Mouse (Mus musculus) bone marrow macrophage, adult 2 months (primary cell): Measurements from ENCODE around the gene Tank. TPM values are rescaled to one million over a fixed set of nuclear protein-coding genes. Genes with fewer than 3 reads are reported as not detected.

Experiments
- H3K27ac ChIP-seq: 2 replicates; pipeline ENCODE4 v1.5.1; 2012; ENCODE audit warnings: low read depth, low read length; ENCODE audit not compliant: insufficient read depth
- H3K4me1 ChIP-seq: 2 replicates; pipeline ENCODE4 v1.6.1; 2012; ENCODE audit warnings: low read length; ENCODE audit not compliant: control insufficient read depth, insufficient read depth
- H3K4me3 ChIP-seq: 2 replicates; pipeline ENCODE4 v1.5.1; 2012; ENCODE audit warnings: mild to moderate bottlenecking, low read length, moderate library complexity; ENCODE audit not compliant: insufficient read depth
- CTCF ChIP-seq: IDR thresholded peaks from 2 replicates; pipeline ENCODE4 v1.5.1; 2012; ENCODE audit warnings: low read depth, mild to moderate bottlenecking, low read length, moderate library complexity
- POLR2A ChIP-seq: IDR thresholded peaks from 2 replicates; pipeline ENCODE4 v1.6.1; 2012; ENCODE audit warnings: mild to moderate bottlenecking, low read depth, low read length, borderline replicate concordance
- polyA plus RNA-seq: library from polyadenylated mRNA; stranded (reverse); fragments of >200 nt; gene quantifications from 2 replicates; pipeline ENCODE4 v1.2.4, GENCODE M21; 2012; ENCODE audit not compliant: missing spikeins, insufficient read depth, insufficient read length

The Tank gene
- polyA plus RNA-seq, 1 experiment = 71.1 TPM

GRCm38 (mm10) chr2:61651640-61652039, 73.3 kb downstream of the Tank start:
- TF ChIP-seq POLR2A (no peak), CTCF (no peak)

GRCm38 (mm10) chr2:61655046-61655381, 76.6 kb downstream of the Tank start:
- Histone ChIP-seq H3K4me3 (no peak overlapping the region), H3K4me1 (no peaks in the 10 kb centered on the region), H3K27ac (no peak overlapping the region)
- TF ChIP-seq CTCF = no peak
- TF ChIP-seq POLR2A = no peak

More at GRCm38 (mm10) chr2:61651640-61652039, 73.3 kb downstream of the Tank start:
- no peaks in the 10 kb centered on the region for H3K4me1 ChIP-seq
- no peak overlapping the region for H3K27ac ChIP-seq
- H3K4me3 ChIP-seq = no peak overlapping the region

GRCm38 (mm10) chr2:61655382-61656281, 77.2 kb downstream of the Tank start:
- TF ChIP-seq POLR2A = no peak
- no peak for TF ChIP-seq CTCF
- Histone ChIP-seq H3K27ac (no peak overlapping the region), H3K4me1 (no peaks in the 10 kb centered on the region), H3K4me3 (peak overlapping the region; percentile 64)

GRCm38 (mm10) chr2:61656421-61657411, 78.3 kb downstream of the Tank start:
- Histone ChIP-seq H3K4me1 (no peaks in the 10 kb centered on the region), H3K4me3 (peak overlapping the region; percentile 64), H3K27ac (no peak overlapping the region)
- TF ChIP-seq CTCF (no peak), POLR2A (no peak)

- Histone ChIP-seq H3K4me3 (no peak overlapping the region), H3K27ac (no peak overlapping the region), H3K4me1 (no peaks in the 10 kb centered on the region)
- TF ChIP-seq CTCF = no peak
- TF ChIP-seq POLR2A = no peak
Observed at GRCm38 (mm10) chr2:61659254-61659653, 80.9 kb downstream of the Tank start.

- Histone ChIP-seq H3K4me3 (no peak overlapping the region), H3K27ac (no peak overlapping the region), H3K4me1 (no peaks in the 10 kb centered on the region)
- TF ChIP-seq POLR2A (no peak), CTCF (no peak)
Observed at GRCm38 (mm10) chr2:61662833-61663232, 84.4 kb downstream of the Tank start.

- no peaks in the 10 kb centered on the region for H3K4me1 ChIP-seq
- TF ChIP-seq POLR2A (no peak), CTCF (no peak)
- H3K4me3 ChIP-seq = no peak overlapping the region
- H3K27ac ChIP-seq = no peak overlapping the region
Observed at GRCm38 (mm10) chr2:61663573-61664241, 85.3 kb downstream of the Tank start.

GRCm38 (mm10) chr2:61667420-61667819, 89.0 kb downstream of the Tank start:
- no peak overlapping the region for H3K4me3 ChIP-seq
- no peaks in the 10 kb centered on the region for H3K4me1 ChIP-seq
- TF ChIP-seq POLR2A = no peak
- no peak for TF ChIP-seq CTCF
- no peak overlapping the region for H3K27ac ChIP-seq

GRCm38 (mm10) chr2:61668260-61668659, 89.9 kb downstream of the Tank start:
- TF ChIP-seq POLR2A (no peak), CTCF (peak; percentile 75)
- no peak overlapping the region for H3K27ac ChIP-seq
- no peaks in the 10 kb centered on the region for H3K4me1 ChIP-seq
- no peak overlapping the region for H3K4me3 ChIP-seq

- Histone ChIP-seq H3K4me1 (0 out of 2 replicates have a peak, but pooled peaks cover 2% of the 10 kb centered on the region), H3K4me3 (no peak overlapping the region), H3K27ac (no peak overlapping the region)
- TF ChIP-seq POLR2A (no peak), CTCF (no peak)
Observed at GRCm38 (mm10) chr2:61674555-61674954, 96.2 kb downstream of the Tank start.
